Mouse (Mus musculus): ENCODE results near the gene Clstn3. TPM values are rescaled to one million over a fixed set of nuclear protein-coding genes. Genes with fewer than 3 reads are reported as not detected.
"Not testable (repeated sequence)": the region's sequence is repeated elsewhere in the genome, so short reads cannot be mapped to it uniquely, and the experiment has no call there.

Gene Clstn3
- total RNA-seq, 2 experiments from 2014 or later: 272 to 280 TPM

- no peak for DNase-seq (ENCODE audit: low spot score in 2 of 2)
Observed at GRCm38 (mm10) chr6:124449668-124450383, 14.8 kb downstream of the Clstn3 start.

GRCm38 (mm10) chr6:124448959-124449667 lies 15.5 kb downstream of the Clstn3 start:
- DNase-seq (ENCODE audit: low spot score in 2 of 2): no peak

DNA sequence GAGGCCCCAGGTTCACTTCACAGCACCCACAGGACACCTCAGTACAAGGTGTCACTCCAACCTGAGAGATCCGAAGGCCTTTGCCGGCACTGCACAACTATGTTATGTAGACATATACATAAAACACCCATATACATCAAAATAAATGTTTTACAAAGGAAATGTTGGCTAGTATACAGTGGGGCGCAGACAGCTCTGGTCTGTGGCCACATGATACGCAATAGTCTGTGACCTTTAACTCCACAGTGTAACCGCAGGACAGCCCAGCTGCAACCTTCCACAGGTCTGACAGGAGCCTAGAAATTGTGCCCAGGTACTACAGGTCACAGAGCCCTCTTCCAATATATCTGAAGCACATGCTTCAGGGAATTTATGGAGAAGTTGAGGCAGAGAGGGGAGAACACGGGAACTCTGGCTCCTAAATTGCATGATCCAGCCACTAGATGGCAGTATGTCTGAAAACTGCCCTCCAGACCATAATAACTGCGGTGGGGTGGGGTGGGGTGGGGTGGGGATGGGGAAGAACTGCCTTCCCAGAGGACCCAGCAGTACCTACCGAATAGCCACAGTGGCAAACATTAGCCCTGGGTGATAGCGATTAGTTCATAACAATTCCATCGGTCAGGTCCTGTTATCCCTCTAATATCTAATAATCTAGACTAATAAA lies 16.3 kb downstream of the Clstn3 start:
- no peak for DNase-seq (ENCODE audit: low spot score in 2 of 2)

DNA sequence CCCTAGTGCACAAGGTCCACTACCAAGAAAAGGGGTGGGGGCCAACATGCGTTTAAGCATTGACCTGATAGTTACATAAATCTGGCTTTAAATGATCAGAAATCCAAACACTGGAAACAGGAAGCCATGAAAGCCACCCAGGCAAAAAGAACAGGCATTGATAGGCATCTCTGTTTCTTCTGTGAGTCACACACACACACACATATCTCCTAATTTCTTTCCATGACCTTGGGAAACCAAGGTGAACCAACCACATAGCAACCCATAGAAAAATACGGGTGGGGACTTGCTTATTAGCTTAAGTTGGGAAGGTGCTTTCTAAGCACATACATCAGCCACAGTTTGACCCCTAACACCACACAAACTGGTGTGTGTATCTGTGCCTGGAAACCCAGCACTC lies 17.2 kb downstream of the Clstn3 start:
- DNase-seq (ENCODE audit: low spot score in 2 of 2): no peak

GRCm38 (mm10) chr6:124446459-124446858 lies 18.1 kb downstream of the Clstn3 start:
- no peak for DNase-seq (ENCODE audit: low spot score in 2 of 2)

DNA sequence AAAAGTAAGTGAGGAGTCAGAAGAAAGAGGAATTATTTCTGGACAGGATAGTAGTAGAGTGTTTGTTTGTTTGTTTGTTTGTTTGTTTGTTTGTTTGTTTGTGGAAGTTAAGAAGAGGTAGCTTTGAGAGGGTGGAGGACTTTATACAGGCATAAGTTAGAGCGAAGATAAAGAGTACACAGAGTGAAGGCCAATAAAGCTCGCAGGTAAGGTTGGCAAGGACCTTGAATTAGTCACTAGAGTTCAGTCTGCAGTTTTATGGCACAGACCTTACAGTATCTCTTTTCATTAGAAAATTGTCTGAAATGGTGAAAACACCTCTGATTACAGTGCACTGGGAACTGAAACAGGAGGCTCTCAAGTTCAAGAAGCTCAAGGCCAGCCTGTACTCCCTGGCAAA lies 18.6 kb downstream of the Clstn3 start:
- DNase-seq (ENCODE audit: low spot score in 2 of 2): no peak

DNA sequence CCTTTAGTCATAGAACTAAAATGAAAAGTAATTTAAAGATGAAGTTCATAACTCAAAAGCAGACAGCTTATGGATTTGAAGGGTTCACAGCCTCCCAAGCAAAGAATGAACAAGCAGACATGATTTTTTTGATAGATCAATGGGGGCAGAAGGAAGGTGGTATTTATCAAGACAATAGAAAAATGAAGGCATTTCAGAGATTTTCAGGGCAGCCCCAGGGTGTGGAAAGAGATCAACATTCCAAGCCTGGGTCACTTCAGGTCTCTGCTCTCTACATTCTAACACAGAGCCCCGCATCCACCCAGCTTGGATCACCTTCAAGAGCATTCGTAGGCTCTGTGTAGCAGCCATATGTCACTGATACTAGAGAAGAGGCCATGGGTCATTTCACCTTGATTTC lies 21.3 kb downstream of the Clstn3 start:
- no peak for DNase-seq (ENCODE audit: low spot score in 2 of 2)

GRCm38 (mm10) chr6:124436245-124436644 lies 28.3 kb downstream of the Clstn3 start:
- no peak for DNase-seq (ENCODE audit: low spot score in 2 of 2)

DNA sequence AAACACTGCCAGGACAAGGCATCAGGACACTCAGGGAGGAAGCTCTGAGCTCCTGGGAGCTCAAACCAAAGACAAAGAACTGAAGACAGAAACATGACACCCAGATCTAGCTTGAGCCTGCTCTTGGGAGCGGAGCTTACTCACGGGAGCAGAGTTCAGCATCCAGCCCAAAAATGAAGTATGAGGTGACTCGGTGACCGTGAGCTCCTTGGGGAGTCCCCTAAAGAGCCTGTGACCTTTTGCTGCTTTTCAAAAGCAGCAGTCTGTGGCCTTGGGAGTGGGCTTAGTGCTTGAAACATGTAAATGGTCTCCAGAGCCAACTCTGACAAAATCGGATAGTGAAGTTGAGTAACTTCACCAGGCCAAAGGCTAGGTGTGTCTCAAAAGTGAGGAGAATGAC lies 29.4 kb downstream of the Clstn3 start:
- no peak for DNase-seq (ENCODE audit: low spot score in 2 of 2)

GRCm38 (mm10) chr6:124433688-124434324 lies 30.8 kb downstream of the Clstn3 start:
- no peak for DNase-seq (ENCODE audit: low spot score in 2 of 2)

- DNase-seq (ENCODE audit: low spot score in 2 of 2): no peak
Observed at GRCm38 (mm10) chr6:124430784-124431495, 33.7 kb downstream of the Clstn3 start.

DNA sequence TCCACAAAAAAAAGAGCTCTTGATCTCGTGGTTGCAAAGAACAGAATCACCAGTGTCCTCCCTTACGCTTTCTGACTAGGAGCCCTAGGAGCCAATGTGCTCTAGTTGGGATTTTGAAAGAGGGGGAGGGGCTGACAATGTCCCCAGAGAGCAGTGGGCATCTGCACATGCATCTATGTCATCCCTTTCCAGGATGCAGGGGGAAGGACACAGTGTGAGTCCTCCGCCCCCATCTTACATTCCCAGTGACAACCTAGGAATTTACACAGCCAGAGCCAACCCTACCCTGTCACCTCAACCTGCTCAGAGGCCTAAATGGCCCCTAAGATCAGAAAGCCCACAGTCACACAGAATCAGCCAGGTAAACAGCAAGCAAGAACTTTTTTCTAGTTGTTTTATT lies 34.2 kb downstream of the Clstn3 start:
- no peak for DNase-seq (ENCODE audit: low spot score in 2 of 2)

GRCm38 (mm10) chr6:124427791-124428576 lies 36.6 kb downstream of the Clstn3 start:
- DNase-seq (ENCODE audit: low spot score in 2 of 2): no peak

DNA sequence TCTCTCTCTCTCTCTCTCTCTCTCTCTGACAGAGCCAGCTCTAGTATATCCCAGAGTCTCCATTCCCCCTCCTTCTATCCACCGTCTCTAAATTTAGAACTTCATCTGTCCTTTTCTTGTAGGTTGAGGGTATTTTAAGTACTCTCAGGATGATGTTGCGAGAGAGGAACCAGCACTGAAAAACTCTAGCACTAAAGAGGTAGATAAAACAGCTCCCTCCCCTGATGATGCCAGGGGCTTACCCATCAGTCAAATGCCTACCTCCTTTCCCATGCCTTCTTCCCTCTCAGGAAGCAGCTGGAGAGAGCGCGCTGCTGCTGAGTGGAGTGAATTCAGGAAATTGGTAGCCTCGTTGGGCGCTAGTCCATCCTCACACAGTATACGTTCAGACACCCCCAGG lies 37.3 kb downstream of the Clstn3 start:
- no peak for DNase-seq (ENCODE audit: low spot score in 2 of 2)

DNA sequence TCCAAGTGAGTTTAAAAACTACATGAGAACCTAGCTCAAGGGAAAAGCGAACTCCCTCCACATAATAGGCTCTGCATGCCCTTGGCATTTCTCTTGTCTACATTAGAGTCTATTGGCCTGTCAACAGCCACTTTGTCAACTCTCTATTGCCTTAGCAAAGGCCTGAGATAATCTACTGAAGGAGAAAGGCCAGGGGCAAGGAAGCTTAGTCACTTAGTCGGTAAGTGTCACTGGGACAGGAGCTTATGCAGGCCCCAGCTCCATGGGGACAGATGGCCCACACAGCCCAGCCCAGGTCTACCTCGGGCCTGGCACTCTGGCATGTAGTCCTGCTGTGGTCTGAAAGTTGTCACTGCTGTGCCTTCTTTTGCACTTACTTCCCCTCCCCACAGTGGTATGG lies 38.0 kb downstream of the Clstn3 start:
- no peak for DNase-seq (ENCODE audit: low spot score in 2 of 2)

DNA sequence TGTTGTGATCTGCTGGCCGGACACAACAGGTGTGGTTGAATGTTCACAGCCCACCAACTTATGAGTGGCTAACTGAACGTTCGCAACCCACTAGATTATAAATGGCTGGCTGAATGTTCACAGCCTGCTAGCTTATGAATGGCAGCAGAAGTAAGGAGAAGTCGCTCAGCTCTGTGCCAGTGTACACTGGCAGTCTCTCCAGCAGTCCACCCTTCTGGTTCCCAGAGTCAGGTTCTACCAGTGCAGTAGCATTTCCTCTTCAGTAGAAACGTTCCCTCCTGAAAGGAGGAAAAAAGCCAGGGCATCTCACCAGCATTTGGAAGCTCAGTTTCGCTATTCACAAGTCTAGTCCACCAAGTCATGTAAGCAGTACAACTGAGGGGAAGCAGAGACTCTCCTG lies 39.1 kb downstream of the Clstn3 start:
- no peak for DNase-seq (ENCODE audit: low spot score in 2 of 2)

DNA sequence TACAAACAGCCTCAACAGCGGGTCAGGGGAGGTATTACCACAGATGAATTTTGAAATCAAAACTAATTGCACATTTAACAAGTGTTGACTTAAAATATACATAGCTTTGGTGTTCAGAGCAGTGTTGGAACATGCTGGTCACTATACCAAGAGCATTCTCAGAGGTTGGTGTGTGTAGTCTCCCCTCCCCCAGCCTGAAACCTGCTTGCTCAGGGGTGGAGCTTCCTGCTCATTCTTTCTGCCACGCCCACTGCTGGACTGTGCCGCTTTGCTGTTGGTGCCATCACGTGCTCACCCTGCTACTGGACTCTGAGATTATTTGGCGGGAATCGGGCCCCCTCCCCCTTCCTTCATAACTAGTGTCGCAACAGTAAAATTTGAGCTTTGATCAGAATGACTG lies 39.6 kb downstream of the Clstn3 start:
- DNase-seq (ENCODE audit: low spot score in 2 of 2): not testable (repeated sequence)

GRCm38 (mm10) chr6:124424068-124424498 lies 40.5 kb downstream of the Clstn3 start:
- DNase-seq (ENCODE audit: low spot score in 2 of 2): no peak

DNA sequence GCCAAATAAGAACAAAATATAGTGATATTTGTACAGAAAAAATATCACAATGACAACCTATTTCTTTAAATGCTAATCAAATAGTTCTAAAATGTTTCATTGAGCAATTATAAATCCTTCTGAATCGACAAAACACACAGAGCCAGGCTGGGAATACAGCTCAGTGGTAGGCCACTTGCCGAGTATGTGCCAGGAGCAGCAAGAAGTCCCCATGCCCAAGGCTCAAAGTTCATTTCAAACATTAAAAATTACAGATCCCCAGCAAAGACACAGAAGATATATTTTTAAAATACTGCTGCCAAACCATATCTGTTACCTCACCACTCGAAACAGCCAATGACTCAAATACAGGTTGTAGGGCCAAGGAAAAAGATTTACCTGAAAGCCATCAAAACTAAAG lies 45.9 kb downstream of the Clstn3 start:
- DNase-seq (ENCODE audit: low spot score in 2 of 2): no peak

DNA sequence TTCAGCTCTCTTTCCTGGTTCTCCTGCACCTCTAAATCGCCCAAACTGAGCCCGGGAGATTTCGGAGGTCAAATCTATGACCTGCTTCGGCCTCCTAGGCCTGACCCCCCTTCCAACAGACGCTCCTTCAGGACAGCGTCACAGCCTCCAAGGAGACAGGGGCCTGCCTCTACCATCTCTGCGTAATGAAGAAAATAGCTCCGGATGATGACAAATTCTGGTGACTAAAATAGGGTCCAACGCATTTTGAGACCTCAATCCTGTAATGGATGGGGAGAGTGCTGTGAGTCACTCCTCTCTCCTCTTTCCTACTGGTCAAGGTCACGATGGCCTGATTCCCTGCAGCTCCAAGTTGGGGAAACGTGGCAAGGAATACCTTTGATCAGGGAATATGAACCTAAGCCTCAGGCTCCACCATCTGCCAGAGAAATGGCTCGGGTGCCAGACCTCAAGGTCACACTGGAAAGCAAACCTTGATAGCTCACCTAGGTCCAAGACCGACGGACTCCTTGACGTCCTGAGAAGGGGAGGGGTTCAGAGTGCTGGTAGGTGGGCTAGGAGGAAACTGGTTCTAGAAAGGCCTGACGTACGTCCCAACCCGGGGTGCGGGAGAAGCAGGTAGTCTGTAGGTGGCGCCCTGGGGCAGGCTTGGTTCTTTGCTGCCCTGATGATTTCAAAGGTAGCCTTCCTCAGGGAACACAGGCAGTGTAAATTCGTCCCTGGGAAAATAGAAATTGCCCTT lies 49.1 kb downstream of the Clstn3 start:
- DNase-seq (ENCODE audit: low spot score in 2 of 2): peak; percentile 85 to 88
